Mouse (Mus musculus) neural tube, embryonic 15.5 days (tissue): ENCODE measurements around the gene Tarbp2. TPM values are rescaled to one million over a fixed set of nuclear protein-coding genes. Genes with fewer than 3 reads are reported as not detected.

Experiments
- ATAC-seq: fragments of 200-750 bp; cut with Nextera tagmentation; 2 replicates; pipeline ENCODE4 v1.8.0; 2017; ENCODE audit warnings: mild to moderate bottlenecking, moderate TSS enrichment, moderate library complexity; ENCODE audit not compliant: low FRiP score
- H3K27ac ChIP-seq: fragments of 300-500 bp; sonication (generic); replicated peaks from 2 replicates; pipeline ENCODE4 v1.5.1; 2015; ENCODE audit warnings: mild to moderate bottlenecking, inconsistent platforms
- H3K27me3 ChIP-seq: fragments of 300-500 bp; sonication (generic); replicated peaks from 2 replicates; pipeline ENCODE4 v1.6.1; 2015; ENCODE audit warnings: inconsistent platforms
- H3K36me3 ChIP-seq: fragments of 300-500 bp; sonication (generic); 2 replicates; pipeline ENCODE4 v1.6.1; 2015; ENCODE audit warnings: inconsistent platforms
- H3K4me1 ChIP-seq: fragments of 300-500 bp; sonication (generic); 2 replicates; pipeline ENCODE4 v1.6.1; 2015; ENCODE audit warnings: inconsistent platforms
- H3K4me2 ChIP-seq: fragments of 300-500 bp; sonication (generic); 2 replicates; pipeline ENCODE4 v1.6.1; 2015; ENCODE audit warnings: inconsistent platforms, mild to moderate bottlenecking, moderate library complexity
- H3K4me3 ChIP-seq: fragments of 300-500 bp; sonication (generic); replicated peaks from 2 replicates; pipeline ENCODE4 v1.5.1; 2015; ENCODE audit warnings: mild to moderate bottlenecking, inconsistent platforms
- H3K9ac ChIP-seq: fragments of 300-500 bp; sonication (generic); replicated peaks from 2 replicates; pipeline ENCODE4 v1.6.1; 2015; ENCODE audit warnings: mild to moderate bottlenecking, inconsistent platforms
- H3K9me3 ChIP-seq: fragments of 300-500 bp; sonication (generic); replicated peaks from 2 replicates; pipeline ENCODE4 v1.6.1; 2016; ENCODE audit warnings: inconsistent platforms
- WGBS: fragments of 180-500 bp; shearing (Covaris S2); methylation state at CpG from one replicate; pipeline ENCODE4 v1.1.7; 2015; ENCODE audit warnings: mixed read lengths; 5-methylcytosine and 5-hydroxymethylcytosine counted together
- polyA plus RNA-seq: library from polyadenylated mRNA; unstranded; fragments of >200 nt; fragmentation: Nextera tagmentation; extraction: Ambion mirVana; gene quantifications from 2 replicates; pipeline ENCODE4 v1.2.1, GENCODE M21; 2015

The Tarbp2 gene
- polyA plus RNA-seq, 1 experiment from 2014 or later, result 93.7 TPM

DNA sequence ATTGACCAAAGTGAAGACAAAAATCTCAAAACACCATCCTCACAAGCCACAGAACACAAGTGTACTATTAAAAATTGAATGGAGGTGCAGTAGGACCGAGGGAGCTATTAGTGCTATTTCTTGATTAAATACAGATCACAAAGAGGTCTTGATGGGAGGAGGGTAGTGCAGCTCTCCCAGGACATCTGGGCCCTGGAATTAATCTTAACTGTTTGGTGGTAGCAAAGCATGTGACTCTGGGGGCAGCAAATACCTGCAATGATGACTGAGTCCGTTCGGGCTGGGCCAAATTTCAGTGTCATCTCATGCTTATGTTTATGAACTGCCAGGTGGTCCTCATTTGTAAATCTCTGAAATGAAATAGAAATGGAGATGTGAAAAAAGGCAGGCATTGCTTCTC, 45.1 kb downstream of the Tarbp2 start:
- H3K36me3 ChIP-seq, result no peaks in the 10 kb centered on the region
- WGBS, result 58% methylated on average over 3 of the region's 3 CpGs
- no peak overlapping the region for H3K4me3 ChIP-seq
- no peak overlapping the region for H3K9ac ChIP-seq
- no peaks in the 10 kb centered on the region for H3K27me3 ChIP-seq
- H3K4me1 ChIP-seq, result 0 out of 2 replicates have a peak, but pooled peaks cover 10% of the 10 kb centered on the region
- H3K9me3 ChIP-seq, result no peaks in the 10 kb centered on the region
- no peak for ATAC-seq
- H3K4me2 ChIP-seq, result no peak overlapping the region
- H3K27ac ChIP-seq, result peak overlapping the region; percentile 29

DNA sequence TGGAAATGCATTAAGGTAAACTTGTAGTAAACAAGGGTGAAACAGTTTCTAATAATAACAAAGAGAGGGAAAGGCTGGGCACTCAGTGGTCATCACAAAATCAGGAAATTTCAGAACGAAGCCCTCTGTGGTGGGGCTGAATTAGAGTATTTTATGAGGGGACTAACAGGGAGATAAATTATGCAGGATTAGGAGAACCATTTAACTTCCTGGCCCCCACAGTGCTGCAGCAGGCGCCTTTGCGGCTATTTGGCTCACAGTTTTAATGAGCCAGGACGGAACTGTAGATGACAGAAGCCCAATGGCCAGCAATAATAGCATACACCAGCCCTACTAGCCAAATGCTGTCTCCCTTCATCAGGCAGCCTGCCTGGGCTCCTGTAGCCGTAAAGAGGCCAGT, 45.7 kb downstream of the Tarbp2 start:
- no peak overlapping the region for H3K4me3 ChIP-seq
- H3K4me2 ChIP-seq, result no peak overlapping the region
- WGBS, result 56% methylated on average over 5 of the region's 5 CpGs
- peak overlapping the region; percentile 29; the same call in 1 of the 2 replicates for H3K27ac ChIP-seq
- H3K9me3 ChIP-seq, result no peaks in the 10 kb centered on the region
- no peaks in the 10 kb centered on the region for H3K36me3 ChIP-seq
- H3K4me1 ChIP-seq, result 0 out of 2 replicates have a peak, but pooled peaks cover 10% of the 10 kb centered on the region
- no peak overlapping the region for H3K9ac ChIP-seq
- ATAC-seq, result no peak
- no peaks in the 10 kb centered on the region for H3K27me3 ChIP-seq

DNA sequence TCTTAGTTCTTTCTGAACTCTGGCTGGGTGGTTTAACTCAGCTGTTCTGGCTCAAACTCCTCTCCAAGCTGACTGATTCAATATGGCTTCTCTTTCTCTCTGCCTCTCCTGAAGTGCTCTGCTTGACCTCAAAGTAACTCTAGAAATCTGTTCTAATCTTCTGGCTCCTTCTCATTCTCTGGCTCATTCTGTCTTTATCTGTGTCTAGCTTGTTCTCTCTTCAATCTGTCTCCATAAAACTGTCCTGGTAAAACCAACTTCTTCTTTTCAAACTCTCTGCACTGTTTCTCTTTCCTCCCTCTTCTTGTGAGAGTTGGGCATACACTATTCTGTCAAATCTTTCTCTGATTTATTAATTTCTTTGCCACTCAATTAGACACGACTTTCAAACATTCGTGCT, 49.9 kb downstream of the Tarbp2 start:
- Histone ChIP-seq H3K4me1 (0 out of 2 replicates have a peak, but pooled peaks cover 6% of the 10 kb centered on the region), H3K4me3 (no peak overlapping the region), H3K4me2 (no peak overlapping the region), H3K27ac (no peak overlapping the region), H3K27me3 (no peaks in the 10 kb centered on the region), H3K9me3 (no peaks in the 10 kb centered on the region), H3K9ac (no peak overlapping the region), H3K36me3 (no peaks in the 10 kb centered on the region)
- no peak for ATAC-seq
- 80% methylated on average over 2 of the region's 2 CpGs for WGBS

DNA sequence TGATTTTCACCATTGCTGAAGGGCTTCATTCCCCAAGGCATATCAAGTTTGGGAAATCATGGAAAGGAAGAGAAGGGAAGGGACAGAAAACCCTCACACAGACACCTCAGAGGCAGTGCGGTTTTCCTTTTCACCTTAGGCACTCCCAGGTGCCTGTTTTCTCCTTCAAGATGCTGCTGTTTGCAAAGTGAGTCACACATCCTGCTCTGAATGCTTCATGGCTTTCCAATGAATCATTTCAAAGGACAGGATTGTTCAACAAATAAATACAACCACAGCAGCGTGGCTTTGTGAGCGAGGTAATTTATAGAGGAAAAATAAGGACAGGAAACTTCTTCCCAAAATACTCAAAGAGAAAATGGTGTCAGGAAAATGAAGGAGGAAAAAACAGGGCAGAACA, 54.1 kb downstream of the Tarbp2 start:
- Histone ChIP-seq H3K4me1 (no peaks in the 10 kb centered on the region), H3K27me3 (no peaks in the 10 kb centered on the region), H3K9ac (no peak overlapping the region), H3K9me3 (no peaks in the 10 kb centered on the region), H3K4me3 (no peak overlapping the region), H3K4me2 (no peak overlapping the region), H3K36me3 (no peaks in the 10 kb centered on the region), H3K27ac (no peak overlapping the region)
- no peak for ATAC-seq
- 75% methylated on average over 3 of the region's 3 CpGs for WGBS

Other genes with a start within 250 kb of the Tarbp2 start
- 0.09 TPM in 1 of 2 replicates, not detected in the other for gene Gm9918, start 247.6 kb upstream of the Tarbp2 start, polyA plus RNA-seq
- 59.5 and 62.7 TPM in 2 replicates for gene Mfsd5, start 238.7 kb upstream of the Tarbp2 start, polyA plus RNA-seq
- gene Espl1, start 221.9 kb upstream of the Tarbp2 start, polyA plus RNA-seq, result 2.8 and 6.3 TPM in 2 replicates
- 427 and 485 TPM in 2 replicates for gene Pfdn5, start 192.1 kb upstream of the Tarbp2 start, polyA plus RNA-seq
- 83.7 and 96.4 TPM in 2 replicates for gene Myg1, start 186.5 kb upstream of the Tarbp2 start, polyA plus RNA-seq
- 30.4 and 49.7 TPM in 2 replicates for gene Aaas, start 167.4 kb upstream of the Tarbp2 start, polyA plus RNA-seq
- 0.88 and 0.95 TPM in 2 replicates for gene Sp7, start 151.0 kb upstream of the Tarbp2 start, polyA plus RNA-seq
- gene Sp1, start 112.0 kb upstream of the Tarbp2 start, polyA plus RNA-seq, result 3.0 and 3.9 TPM in 2 replicates
- 0.83 and 1.1 TPM in 2 replicates for gene Amhr2, start 72.8 kb upstream of the Tarbp2 start, polyA plus RNA-seq
- 80.9 and 87.7 TPM in 2 replicates for gene Prr13, start 59.2 kb upstream of the Tarbp2 start, polyA plus RNA-seq
- 117 and 143 TPM in 2 replicates for gene Pcbp2, start 47.7 kb upstream of the Tarbp2 start, polyA plus RNA-seq
- 6.2 and 6.4 TPM in 2 replicates for gene Gm10337, start 14.5 kb upstream of the Tarbp2 start, polyA plus RNA-seq
- 49.1 and 57.4 TPM in 2 replicates for gene Map3k12, start 1.1 kb upstream of the Tarbp2 start, polyA plus RNA-seq
- gene Npff, start 6.8 kb downstream of the Tarbp2 start, polyA plus RNA-seq, result 13.9 and 14.0 TPM in 2 replicates
- gene Gm28047, start 106.9 kb downstream of the Tarbp2 start, polyA plus RNA-seq, result 0.50 TPM in 1 of 2 replicates, not detected in the other
- 16.6 and 19.5 TPM in 2 replicates for gene Atf7, start 107.3 kb downstream of the Tarbp2 start, polyA plus RNA-seq
- gene Atp5g2, start 154.2 kb downstream of the Tarbp2 start, polyA plus RNA-seq, result 49.7 and 63.7 TPM in 2 replicates
- 28.3 and 41.6 TPM in 2 replicates for gene Calcoco1, start 204.0 kb downstream of the Tarbp2 start, polyA plus RNA-seq